Mouse (Mus musculus) c-Kit-positive CD71-negative TER-119-negative erythroid progenitor cells, embryonic 14.5 days (primary cell): ENCODE results near the gene 4930452B06Rik.
"Not testable (repeated sequence)": the region's sequence is repeated elsewhere in the genome, so short reads cannot be mapped to it uniquely, and the experiment has no call there.

Source experiments
- DNase-seq: peaks from one replicate; pipeline ENCODE4 v3.0.0-alpha.2; 2013; ENCODE audit warnings: low read depth

4930452B06Rik gene

GRCm38 (mm10) chr14:8665636-8666411 lies at the start of gene 4930452B06Rik:
4930452B06Rik (minus strand) TSS chr14:8666240.
- peak; percentile 22 for DNase-seq

- DNase-seq: no peak
Measured at GRCm38 (mm10) chr14:8712674-8713073, 46.6 kb upstream of the 4930452B06Rik start.

GRCm38 (mm10) chr14:8689451-8689850 lies 23.4 kb upstream of the 4930452B06Rik start:
- DNase-seq: no peak

- DNase-seq: no peak
Measured at GRCm38 (mm10) chr14:8688462-8688861, 22.4 kb upstream of the 4930452B06Rik start.

GRCm38 (mm10) chr14:8686185-8686584 lies 20.1 kb upstream of the 4930452B06Rik start:
- DNase-seq: no peak

GRCm38 (mm10) chr14:8679896-8680295 lies 13.9 kb upstream of the 4930452B06Rik start:
- DNase-seq: no peak

GRCm38 (mm10) chr14:8660359-8660758 lies 5.7 kb downstream of the 4930452B06Rik start:
- DNase-seq: no peak

- peak; percentile 3 for DNase-seq
Measured at GRCm38 (mm10) chr14:8641650-8642279, 24.3 kb downstream of the 4930452B06Rik start.

GRCm38 (mm10) chr14:8632211-8632610 lies 33.8 kb downstream of the 4930452B06Rik start:
- no peak for DNase-seq

GRCm38 (mm10) chr14:8628406-8628805 lies 37.6 kb downstream of the 4930452B06Rik start:
- DNase-seq: no peak

- DNase-seq: no peak
Measured at GRCm38 (mm10) chr14:8627481-8627880, 38.6 kb downstream of the 4930452B06Rik start.

- no peak for DNase-seq
Measured at GRCm38 (mm10) chr14:8621164-8621563, 44.9 kb downstream of the 4930452B06Rik start.

GRCm38 (mm10) chr14:8620580-8620979 lies 45.5 kb downstream of the 4930452B06Rik start:
- no peak for DNase-seq

- no peak for DNase-seq
Measured at GRCm38 (mm10) chr14:8615636-8616035, 50.4 kb downstream of the 4930452B06Rik start.

- DNase-seq: not testable (repeated sequence)
Measured at GRCm38 (mm10) chr14:8614430-8614829, 51.6 kb downstream of the 4930452B06Rik start.

- DNase-seq: no peak
Measured at GRCm38 (mm10) chr14:8612080-8612479, 54.0 kb downstream of the 4930452B06Rik start.

GRCm38 (mm10) chr14:8610108-8610507 lies 55.9 kb downstream of the 4930452B06Rik start:
- no peak for DNase-seq

- peak; percentile 10 for DNase-seq
Measured at GRCm38 (mm10) chr14:8608559-8609171, 57.4 kb downstream of the 4930452B06Rik start.

- no peak for DNase-seq
Measured at GRCm38 (mm10) chr14:8604898-8605297, 61.1 kb downstream of the 4930452B06Rik start.

- no peak for DNase-seq
Measured at GRCm38 (mm10) chr14:8585031-8585430, 81.0 kb downstream of the 4930452B06Rik start.

GRCm38 (mm10) chr14:8551006-8551405 lies 115.0 kb downstream of the 4930452B06Rik start:
- DNase-seq: not testable (repeated sequence)

GRCm38 (mm10) chr14:8549108-8549507 lies 116.9 kb downstream of the 4930452B06Rik start:
- no peak for DNase-seq

- no peak for DNase-seq
Measured at GRCm38 (mm10) chr14:8536024-8536423, 130.0 kb downstream of the 4930452B06Rik start.
